Mouse (Mus musculus): ENCODE results near the gene Tex36. TPM values are rescaled to one million over a fixed set of nuclear protein-coding genes. Genes with fewer than 3 reads are reported as not detected.

The Tex36 gene
- polyA plus RNA-seq, 1 experiment from 2014 or later = not detected

DNA sequence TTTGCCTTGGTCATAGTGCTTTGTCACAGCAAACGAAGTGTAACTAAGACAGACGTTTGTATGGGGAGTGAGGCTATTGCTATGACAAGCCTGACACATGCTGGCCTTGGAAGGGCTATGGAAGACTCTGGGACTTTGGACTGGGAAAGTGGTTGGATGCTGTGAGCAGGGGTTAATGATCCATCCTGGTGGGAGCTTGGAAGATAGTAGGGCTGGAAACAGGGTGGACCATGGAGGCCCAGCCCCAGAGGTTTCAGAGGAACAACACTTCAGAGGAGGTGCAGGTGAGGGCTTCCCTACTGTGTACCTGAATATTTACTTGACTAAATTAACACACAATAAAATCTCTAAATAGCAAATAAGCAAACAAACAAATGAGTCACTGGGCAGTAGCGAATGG is 56.3 kb downstream of the Tex36 start:
- no peak overlapping the region for H3K4me3 ChIP-seq
- H3K36me3 ChIP-seq = no peaks in the 10 kb centered on the region
- WGBS = 80% methylated on average over 3 of the region's 3 CpGs
- no peaks in the 10 kb centered on the region for H3K27me3 ChIP-seq
- no peaks in the 10 kb centered on the region for H3K4me1 ChIP-seq (replicated peaks)
- H3K9me3 ChIP-seq = no peaks in the 10 kb centered on the region
- H3K9ac ChIP-seq = no peak overlapping the region
- ATAC-seq (ENCODE audit: low FRiP score, low read depth) = no peak
- no peak overlapping the region for H3K27ac ChIP-seq (replicated peaks)
- H3K4me2 ChIP-seq = no peak overlapping the region

- ATAC-seq (ENCODE audit: low FRiP score, low read depth) = no peak
- H3K4me1 ChIP-seq (replicated peaks) = no peaks in the 10 kb centered on the region
- no peaks in the 10 kb centered on the region for H3K27me3 ChIP-seq
- no peaks in the 10 kb centered on the region for H3K36me3 ChIP-seq
- no peak overlapping the region for H3K27ac ChIP-seq (replicated peaks)
- H3K9ac ChIP-seq = no peak overlapping the region
- H3K4me2 ChIP-seq = no peak overlapping the region
- H3K4me3 ChIP-seq = no peak overlapping the region
- no peaks in the 10 kb centered on the region for H3K9me3 ChIP-seq
- WGBS = 70% methylated on average over 2 of the region's 2 CpGs
Observed at GRCm38 (mm10) chr7:133544966-133545365, 57.0 kb downstream of the Tex36 start.

- H3K36me3 ChIP-seq = no peaks in the 10 kb centered on the region
- H3K9ac ChIP-seq = no peak overlapping the region
- H3K27ac ChIP-seq (replicated peaks) = no peak overlapping the region
- no peaks in the 10 kb centered on the region for H3K9me3 ChIP-seq
- H3K4me1 ChIP-seq (replicated peaks) = no peaks in the 10 kb centered on the region
- no peak overlapping the region for H3K4me3 ChIP-seq
- ATAC-seq (ENCODE audit: low FRiP score, low read depth) = no peak
- no peak overlapping the region for H3K4me2 ChIP-seq
- 81% methylated on average over 4 of the region's 4 CpGs for WGBS
- no peaks in the 10 kb centered on the region for H3K27me3 ChIP-seq
Observed at GRCm38 (mm10) chr7:133543131-133543530, 58.8 kb downstream of the Tex36 start.

DNA sequence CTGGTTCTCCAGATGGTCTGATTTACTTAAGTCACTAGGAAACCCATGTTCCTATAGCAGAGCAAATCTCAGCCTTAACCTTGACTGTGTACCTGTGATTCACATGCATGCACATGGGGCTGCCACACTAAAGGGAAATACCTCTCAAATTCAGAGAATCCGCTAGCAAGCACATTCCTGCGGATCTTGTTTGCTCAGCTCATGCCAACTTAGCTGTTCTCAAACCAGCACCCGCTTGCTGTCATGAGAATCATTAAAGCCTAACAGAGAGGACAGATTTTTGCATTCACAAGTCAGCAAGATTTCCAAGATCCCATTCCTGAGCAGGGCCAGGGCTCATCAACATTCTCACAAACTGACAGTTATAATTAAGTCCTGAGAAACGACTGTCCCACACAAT is 64.6 kb downstream of the Tex36 start:
- no peaks in the 10 kb centered on the region for H3K9me3 ChIP-seq
- no peak for ATAC-seq (ENCODE audit: low FRiP score, low read depth)
- H3K27ac ChIP-seq (replicated peaks) = no peak overlapping the region
- 76% methylated on average over 4 of the region's 4 CpGs for WGBS
- no peak overlapping the region for H3K9ac ChIP-seq
- H3K4me3 ChIP-seq = no peak overlapping the region
- no peaks in the 10 kb centered on the region for H3K36me3 ChIP-seq
- no peaks in the 10 kb centered on the region for H3K27me3 ChIP-seq
- no peaks in the 10 kb centered on the region for H3K4me1 ChIP-seq (replicated peaks)
- no peak overlapping the region for H3K4me2 ChIP-seq

Other genes starting within 250 kb of the Tex36 start
- gene Edrf1, start 35.4 kb upstream of the Tex36 start, polyA plus RNA-seq (2015; fragmentation: Nextera tagmentation; extraction: Ambion mirVana) = 17.8 and 20.0 TPM in 2 replicates
- gene Mmp21, start 77.9 kb upstream of the Tex36 start, polyA plus RNA-seq (2015; fragmentation: Nextera tagmentation; extraction: Ambion mirVana) = 0.09 and 0.18 TPM in 2 replicates
- 92.7 and 96.8 TPM in 2 replicates for gene Bccip, start 107.2 kb upstream of the Tex36 start, polyA plus RNA-seq (2015; fragmentation: Nextera tagmentation; extraction: Ambion mirVana)
- gene Uros, start 107.9 kb upstream of the Tex36 start, polyA plus RNA-seq (2015; fragmentation: Nextera tagmentation; extraction: Ambion mirVana) = 53.1 and 54.4 TPM in 2 replicates
- gene Fank1, start 174.7 kb upstream of the Tex36 start, polyA plus RNA-seq (2015; fragmentation: Nextera tagmentation; extraction: Ambion mirVana) = 4.3 and 5.1 TPM in 2 replicates
- 37.7 and 42.0 TPM in 2 replicates for gene Dhx32, start 180.6 kb upstream of the Tex36 start, polyA plus RNA-seq (2015; fragmentation: Nextera tagmentation; extraction: Ambion mirVana)

All from hindbrain, embryonic 15.5 days (tissue).